Mouse (Mus musculus): ENCODE measurements around the gene Reep1. TPM values are rescaled to one million over a fixed set of nuclear protein-coding genes. Genes with fewer than 3 reads are reported as not detected.

Gene Reep1
- total RNA-seq (2021) = 10 to 100 TPM; 84.9 to 85.6 TPM
- long read RNA-seq, experiment 1, transcript Reep1-201 (7 exons, 3,924 nt) = major isoform, 104 of 114 reads
- long read RNA-seq, experiment 1, partial matches to known transcripts = 10 of 114 reads
- long read RNA-seq, experiment 1, other reads (novel, unspliced or antisense) = 0 of 114 reads
- long read RNA-seq, experiment 2, transcript Reep1-201 (7 exons, 3,924 nt) = major isoform, 77 of 89 reads
- long read RNA-seq, experiment 2, partial matches to known transcripts = 11 of 89 reads
- long read RNA-seq, experiment 2, other reads (novel, unspliced or antisense) = 1 of 89 reads

DNA sequence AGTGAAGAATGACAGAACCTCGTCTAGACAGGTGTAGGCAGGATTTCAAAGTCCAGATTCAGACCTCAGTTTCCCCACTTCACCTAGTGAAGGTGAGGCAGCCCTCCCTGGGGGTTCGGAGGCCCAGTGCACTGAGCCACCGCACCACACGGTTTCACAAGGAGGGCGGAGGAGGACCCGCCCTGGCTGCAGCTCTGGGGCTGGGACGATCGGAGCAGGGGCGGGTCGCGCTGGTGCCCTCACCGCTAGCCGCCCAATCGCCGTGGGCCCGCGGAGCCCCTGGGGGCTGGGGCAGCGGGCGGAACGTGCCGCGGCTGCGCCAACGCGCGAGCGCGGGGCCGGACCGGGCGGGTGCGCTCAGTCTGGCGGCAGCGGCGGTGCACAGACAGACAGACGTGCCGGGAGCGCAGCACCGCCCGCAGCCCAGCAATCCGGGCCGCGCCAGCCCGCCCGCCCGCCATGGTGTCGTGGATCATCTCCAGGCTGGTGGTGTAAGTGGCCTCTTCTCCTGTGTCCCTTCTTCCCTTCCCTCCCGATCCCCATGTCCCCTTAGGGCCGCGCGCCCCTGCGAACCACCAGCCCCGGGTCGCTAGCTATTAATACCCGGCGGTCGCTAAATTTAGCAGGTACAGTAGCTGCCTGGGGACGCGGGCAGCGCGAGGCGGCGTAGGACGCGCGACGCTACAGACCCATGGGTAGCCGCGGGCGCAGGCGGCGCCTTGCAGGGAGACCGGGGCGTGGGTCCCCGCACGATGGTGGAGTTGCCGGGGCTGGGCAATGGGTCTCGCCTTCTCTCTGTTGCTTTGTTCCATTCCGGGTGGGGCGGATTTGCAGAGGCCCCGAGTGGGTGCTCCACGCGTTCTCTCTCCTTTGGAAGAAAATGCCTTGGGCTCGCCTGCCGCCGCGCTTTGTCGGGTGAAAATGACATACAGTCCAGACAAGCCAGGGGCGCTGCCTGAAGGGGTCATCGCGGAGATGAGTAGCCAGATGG lies at the start of gene Reep1:
Reep1 (plus strand) TSS at position 51 of the 991 bp plus-strand sequence.
- peak; percentile 53 to 70 for DNase-seq (ENCODE audit: low spot score in 2 of 2)

DNA sequence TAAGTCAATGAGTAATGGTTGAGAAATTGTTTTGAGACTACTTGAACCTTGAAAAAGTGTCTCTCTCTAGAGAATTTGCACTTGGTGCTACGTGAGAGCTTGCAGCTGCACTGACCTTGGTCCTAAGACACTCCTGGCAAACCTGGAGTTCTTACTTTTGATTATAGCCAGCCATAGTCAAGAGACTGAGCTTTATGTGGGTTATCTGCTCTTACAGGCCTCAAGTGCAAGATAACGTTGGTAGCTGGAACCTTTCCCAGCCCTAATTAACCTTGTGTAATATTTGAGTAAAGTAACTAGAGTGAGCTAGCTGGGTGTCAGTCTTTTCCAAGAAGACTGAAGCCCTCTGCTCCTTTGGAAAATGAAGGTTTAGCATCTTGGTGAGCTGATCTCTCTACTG lies 49.1 kb upstream of the Reep1 start:
- no peak for DNase-seq (ENCODE audit: low spot score in 2 of 2)

DNA sequence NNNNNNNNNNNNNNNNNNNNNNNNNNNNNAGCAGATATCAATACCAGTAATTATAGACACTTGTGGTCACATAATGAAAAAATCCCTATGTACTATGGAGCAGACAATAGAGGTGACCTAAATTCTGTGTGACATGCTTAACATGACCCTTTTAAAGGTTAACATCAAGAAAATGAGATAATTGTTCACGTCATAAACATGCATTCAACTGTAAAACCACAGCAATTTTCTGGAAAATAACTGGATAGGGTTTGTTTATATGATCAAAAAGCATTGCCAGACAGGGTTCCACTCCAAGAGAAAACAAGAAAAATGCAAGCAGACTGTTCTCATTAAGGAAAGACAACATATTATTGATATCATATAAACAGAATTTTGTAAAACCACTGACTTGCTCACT lies 42.9 kb upstream of the Reep1 start:
- no peak for DNase-seq (ENCODE audit: low spot score in 2 of 2)

DNA sequence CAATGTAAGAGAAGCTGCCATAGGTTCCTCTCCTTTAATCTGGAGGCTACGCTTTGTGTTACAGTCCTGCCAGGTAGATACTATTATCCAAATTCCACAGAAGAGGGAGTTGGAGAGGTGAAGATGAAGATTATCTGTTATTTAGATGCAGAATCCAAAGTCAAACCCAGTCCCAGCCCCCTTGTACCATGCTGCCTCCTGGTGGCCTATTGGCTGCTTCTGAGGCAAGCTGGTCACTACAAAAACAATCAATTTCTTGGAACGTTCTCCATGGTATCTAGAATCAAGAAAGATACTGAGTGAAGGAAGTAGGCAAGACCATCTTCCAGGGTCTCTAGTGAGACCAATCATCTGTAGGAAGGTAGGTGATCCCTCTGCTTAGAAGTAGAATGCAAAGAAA lies 34.2 kb upstream of the Reep1 start:
- no peak for DNase-seq (ENCODE audit: low spot score in 2 of 2)

DNA sequence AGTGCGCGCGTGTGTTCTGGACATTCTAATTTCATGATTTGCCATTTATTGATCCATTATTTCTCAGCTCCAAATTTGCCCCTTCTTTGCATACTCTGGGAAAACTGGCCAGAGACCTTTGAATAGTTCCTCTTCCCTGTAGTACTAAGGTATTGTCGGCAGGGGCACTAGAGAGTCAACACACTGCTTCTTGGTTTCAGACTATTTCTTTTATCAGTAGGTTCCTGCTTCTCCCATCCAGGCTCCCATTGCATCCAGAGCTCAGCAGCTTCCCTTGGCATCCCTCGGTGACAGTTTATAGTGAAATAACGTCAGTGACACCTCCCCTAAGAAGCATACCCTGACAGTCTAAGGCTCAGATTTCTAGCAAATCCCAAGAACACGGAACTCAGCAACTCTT lies 28.5 kb upstream of the Reep1 start:
- DNase-seq (ENCODE audit: low spot score in 2 of 2) = no peak

DNA sequence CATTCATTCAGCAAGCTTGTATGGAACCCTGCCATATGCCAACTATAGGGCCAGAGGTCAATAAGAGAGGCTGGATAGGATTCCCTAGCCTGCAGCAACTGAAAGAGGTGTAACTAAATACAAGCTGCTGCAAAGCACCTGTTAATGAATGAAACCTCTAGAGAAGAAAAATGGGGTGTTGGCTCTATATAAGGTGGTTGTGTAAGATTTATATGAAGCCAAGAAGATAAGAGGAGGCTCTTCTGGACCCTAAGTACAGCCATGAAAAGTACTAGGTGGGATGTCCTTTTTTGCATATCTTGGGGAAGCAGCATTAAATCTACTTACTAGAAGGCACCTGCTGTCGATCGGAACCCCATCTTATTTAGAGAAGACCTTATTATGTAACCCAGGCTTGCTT lies 12.2 kb upstream of the Reep1 start:
- no peak for DNase-seq (ENCODE audit: low spot score in 2 of 2)

DNA sequence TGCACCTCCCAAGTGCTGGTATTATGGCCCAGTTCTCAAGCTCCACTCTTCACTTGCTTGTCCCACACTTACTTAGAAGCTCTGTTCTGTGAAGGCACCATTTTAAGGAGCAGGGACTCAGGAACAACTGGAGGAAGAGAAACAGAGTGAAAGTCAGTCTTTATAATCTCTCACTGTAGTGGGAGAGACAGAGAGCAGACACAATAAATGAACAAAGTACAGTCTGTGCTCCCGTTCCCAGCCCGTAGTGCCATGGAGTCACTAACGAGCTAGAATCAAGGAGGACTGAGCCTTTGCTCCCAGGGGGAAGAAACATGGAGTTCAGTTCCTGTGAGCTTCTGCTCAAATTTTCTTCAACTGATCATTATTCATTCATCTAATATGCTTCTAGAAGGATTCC lies 11.8 kb upstream of the Reep1 start:
- DNase-seq (ENCODE audit: low spot score in 2 of 2) = no peak

DNA sequence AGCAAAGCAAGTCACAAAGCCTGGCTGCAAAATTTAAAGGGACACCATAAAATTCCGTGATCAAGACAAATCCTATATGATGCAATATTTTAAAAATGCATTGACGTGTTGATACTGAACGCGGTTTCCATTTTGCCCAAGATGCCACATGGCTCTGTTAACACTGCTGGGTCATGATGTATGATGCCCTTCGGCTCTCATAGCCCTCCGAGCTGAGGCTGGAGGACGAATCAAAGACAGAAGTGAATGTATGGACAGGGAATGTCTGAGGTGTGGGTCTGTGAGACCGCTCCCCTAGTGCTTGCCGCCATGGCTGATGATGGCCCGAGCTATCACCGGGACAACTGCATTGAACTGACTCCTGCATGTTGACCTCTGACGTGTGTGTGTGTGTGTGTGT lies 490 bp upstream of the Reep1 start:
- no peak for DNase-seq (ENCODE audit: low spot score in 2 of 2)

DNA sequence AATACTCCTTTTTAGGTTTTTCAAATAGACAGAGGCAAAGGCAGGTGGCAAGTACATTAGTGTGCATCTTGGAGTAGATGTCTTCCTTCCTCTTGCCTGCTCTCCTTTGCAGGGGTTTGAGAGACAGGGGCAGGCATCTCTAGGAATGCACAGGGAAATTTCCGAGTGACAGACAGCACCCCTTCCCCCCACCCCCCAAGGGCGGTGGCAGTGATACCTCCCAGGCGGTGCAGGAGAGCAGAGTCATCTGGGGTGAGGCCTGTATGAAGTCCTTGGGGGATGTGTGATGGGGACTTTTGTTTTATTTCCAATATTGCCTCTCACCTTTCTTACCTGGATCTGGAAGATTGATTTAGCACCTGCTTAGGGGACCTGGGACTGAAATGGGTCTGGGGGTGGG lies 1.2 kb downstream of the Reep1 start:
- no peak for DNase-seq (ENCODE audit: low spot score in 2 of 2)

DNA sequence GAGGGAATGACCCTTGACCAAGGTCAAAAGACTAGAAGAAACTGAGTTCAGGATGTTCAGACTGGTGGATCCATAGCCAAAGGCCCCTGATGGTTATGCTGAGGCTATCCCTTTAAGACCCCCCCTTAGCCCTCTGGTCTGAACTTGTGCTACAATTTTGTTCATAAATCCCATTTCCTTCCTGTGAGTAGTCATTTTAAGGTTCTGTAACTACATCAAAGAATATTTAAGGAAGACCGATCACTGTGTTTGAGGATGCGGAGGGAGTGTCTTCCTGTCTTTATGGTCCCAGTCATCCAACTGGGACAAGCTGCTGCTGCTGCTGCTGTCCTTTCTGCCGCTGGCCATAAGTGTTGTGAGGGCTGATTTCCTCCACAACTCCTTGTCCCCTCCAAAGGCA lies 3.0 kb downstream of the Reep1 start:
- DNase-seq (ENCODE audit: low spot score in 2 of 2) = no peak

DNA sequence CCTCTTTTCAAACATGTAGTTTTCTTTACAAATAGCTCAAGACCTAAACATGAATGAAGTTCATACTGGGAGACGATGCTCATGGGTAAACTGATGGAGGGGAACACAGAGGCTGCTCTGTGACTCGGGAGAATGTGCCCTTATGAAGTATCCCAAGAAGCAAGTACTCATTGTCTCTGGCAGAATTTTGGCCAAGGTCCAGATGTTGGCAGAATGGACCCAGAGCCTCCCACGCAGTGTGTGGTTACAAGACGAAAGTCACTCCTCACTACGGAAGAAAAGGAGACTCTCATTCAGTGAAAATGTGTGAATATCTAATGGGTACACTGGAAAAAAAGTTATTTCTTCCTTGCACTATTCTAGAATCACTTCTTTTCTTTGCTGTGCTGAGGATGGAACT lies 3.8 kb downstream of the Reep1 start:
- DNase-seq (ENCODE audit: low spot score in 2 of 2) = no peak

DNA sequence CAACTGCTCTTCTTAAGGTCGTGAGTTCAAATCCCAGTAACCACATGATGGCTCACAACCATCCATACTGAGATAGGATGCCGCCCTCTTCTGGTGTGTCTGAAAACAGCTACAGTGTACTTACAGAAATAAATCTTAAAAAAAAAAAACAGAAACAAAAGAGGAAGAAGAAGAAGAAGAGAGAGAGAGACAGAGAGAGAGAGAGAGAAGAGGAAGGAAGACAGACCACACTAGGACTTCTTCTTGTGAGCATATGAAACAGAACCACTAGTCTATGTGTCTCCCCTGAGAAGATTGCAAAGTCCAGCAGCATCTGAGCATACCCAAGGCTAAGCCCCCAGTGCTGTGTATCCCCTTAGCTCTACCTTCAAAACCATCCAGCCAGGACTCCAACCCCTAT lies 6.2 kb downstream of the Reep1 start:
- DNase-seq (ENCODE audit: low spot score in 2 of 2) = no peak

DNA sequence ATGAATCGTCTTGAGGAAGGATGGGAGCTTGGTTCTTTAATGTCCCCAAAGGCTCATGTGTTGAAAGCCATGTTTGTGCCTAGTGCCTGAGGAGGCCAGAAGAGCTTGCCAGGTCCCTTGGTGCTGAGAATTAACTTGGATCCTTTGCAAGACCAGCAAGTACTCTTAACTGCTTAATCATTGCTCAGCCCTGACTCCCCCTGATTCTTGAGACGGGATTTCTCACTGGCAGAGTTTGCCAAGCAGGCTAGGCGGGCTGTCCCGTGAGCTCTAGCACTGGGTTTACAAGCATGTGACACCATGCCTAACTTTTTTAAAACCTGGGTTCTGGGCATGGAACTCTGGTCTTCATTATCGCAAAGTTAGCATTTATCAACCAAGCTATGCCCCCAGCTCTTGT lies 7.6 kb downstream of the Reep1 start:
- no peak for DNase-seq (ENCODE audit: low spot score in 2 of 2)

DNA sequence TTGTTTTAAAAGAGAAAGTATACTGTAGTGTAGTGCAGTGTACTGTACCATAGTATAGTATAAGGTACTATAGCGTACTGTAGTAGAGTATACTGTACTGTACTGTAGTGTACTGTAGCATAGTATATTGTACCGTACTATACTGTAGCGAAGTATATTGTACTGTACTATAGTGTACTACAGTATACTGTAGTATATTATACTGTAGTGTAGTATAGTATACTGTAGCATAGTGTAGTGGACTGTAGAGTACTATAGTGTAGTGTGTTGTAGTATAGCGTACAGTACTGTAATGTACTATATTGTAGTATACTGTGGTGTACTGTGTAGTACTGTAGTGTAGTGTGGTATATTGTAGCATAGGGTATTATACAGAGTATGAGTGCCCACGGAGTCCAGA lies 9.1 kb downstream of the Reep1 start:
- no peak for DNase-seq (ENCODE audit: low spot score in 2 of 2)

DNA sequence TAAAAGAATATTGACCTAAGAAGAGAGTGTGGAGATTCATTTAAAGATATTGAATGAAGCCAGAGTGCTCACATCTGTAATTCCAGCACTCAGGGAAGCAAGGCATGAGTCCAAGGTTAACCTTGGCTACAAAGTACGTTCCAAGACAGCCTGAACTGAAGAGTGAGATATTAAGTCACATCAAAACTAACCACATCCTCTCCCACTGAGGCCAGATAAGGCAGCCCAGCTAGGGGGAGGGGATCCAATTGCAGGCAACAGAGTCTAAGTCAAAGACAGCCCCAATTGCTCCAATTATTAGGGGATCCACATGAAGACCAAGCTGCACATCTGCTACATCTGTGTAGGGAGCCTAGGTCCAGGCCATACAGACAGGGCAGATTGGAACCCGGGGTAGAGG lies 11.0 kb downstream of the Reep1 start:
- DNase-seq (ENCODE audit: low spot score in 2 of 2) = no peak

DNA sequence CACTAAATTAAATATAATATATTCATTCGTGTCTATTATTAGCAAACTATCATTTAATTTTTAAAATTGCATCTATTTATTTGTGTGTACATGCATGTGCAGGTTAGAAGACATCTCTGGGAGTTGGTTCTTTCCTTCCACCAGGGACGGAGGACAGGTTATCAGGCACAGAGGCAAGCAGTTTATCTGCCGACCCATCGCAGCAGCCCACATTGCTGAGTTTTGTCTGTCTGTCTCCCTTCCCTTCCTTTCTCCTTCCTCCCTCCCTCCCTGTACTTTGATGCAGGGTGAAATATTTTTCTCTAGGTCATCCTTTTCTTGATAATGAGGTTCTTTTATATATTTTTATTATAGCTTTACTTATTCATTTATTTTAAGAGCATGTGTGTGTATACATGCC lies 11.9 kb downstream of the Reep1 start:
- DNase-seq (ENCODE audit: low spot score in 2 of 2) = no peak

DNA sequence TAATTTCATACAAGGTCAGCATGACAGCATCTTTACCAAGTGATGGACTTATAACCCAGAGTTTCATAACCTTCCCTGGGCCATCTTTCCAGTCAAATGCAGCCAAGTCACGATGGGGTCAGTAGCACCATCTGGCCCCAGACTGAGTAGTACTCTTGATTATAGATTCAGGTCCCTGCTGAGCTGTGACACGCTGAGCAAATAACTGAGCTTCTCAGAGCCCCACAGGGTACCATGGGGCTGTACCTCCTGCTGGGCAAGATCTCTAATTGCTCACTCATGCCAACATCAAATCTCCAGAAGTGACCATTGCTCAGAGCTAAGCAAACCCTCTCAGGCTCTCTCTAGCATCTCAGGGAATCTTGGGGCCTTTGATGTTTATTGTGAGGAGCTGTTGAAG lies 15.6 kb downstream of the Reep1 start:
- DNase-seq (ENCODE audit: low spot score in 2 of 2) = no peak

DNA sequence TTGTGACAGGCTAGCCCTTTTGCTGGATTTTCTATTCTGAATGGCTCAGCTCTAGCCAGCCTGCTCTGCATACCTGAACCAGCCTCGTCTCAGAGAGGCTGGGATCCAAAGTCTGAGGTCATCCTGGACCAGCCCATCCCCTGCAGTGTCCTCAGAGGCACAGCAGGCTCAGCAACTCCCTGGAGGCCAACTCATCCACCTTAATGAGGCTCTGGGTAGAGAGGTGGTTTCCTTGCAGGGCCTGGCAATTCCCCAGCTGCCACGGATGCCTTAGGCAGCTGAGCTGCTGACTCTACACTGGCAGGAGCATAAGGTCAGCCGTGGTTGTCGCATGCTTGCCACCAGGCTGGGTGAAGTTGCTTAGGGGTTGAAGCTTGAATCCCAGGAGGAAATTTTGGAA lies 16.2 kb downstream of the Reep1 start:
- DNase-seq (ENCODE audit: low spot score in 2 of 2) = no peak

DNA sequence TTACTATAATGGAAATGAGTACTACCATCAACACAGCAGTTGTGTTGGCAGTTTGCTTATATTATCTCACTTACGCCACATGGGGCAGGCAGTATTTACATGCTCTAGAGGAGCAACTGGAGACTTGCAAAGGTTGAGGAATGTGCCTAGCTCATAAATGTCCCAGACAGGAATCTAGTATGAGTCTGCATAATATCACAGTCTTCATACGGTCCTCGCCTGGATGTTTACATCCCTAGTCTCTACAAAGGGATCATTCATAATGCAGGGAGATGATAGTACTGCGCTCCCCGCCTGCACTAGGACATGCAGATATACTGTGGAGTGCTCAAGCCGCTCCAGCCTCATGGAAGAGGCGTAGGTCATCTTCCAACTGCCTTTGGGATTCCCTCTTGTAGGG lies 19.3 kb downstream of the Reep1 start:
- DNase-seq (ENCODE audit: low spot score in 2 of 2) = no peak

DNA sequence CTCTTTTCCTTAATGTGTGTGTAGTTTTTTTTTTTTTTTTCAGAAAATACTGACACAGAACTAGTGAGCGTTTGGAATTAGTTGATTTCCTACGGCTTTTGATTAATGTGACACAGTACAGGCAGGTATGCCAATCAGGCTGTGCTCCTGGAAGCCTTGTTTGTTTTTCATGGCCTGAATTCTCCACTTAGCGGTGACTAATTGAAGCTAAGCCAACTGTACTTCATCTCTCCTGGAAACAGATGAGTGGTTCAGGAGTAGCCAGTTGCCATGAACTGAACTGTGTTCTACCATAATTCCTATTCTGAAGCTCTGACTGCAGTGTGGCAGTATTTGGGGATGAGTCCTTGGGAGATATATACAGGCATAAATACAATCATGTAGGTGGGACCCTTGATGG lies 20.9 kb downstream of the Reep1 start:
- DNase-seq (ENCODE audit: low spot score in 2 of 2) = no peak

DNA sequence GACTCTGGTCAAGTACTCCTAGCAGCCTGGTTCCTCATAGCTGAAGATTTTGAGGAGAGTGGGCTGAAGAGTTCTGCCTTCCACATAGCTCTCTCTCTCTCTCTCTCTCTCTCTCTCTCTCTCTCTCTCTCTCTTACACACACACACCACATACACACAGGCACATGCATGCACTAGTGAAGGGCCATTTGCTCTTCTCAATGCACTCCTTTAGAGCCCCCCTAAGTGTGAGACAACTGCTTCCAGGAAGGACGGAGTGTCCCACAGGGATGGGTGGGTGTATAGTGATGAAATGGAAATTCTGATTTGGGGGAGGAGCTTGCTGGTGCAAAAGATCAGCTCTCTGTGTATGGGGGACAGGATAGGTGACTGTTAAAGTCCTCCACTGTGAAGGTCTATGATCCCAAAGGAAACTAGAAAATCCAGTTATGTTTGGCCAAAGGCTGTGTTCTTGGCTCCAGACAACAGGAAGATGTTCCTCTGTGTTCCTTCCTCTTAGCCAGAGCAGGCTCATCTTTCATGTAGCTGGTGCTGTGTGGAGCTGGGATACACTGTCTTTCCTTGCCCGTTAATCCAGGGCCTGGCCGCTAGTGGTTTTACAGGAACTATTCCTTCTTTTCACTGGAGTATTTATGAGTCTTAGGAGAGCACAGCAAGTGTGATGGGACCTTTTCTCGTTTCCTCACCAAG lies 27.7 kb downstream of the Reep1 start:
- no peak for DNase-seq (ENCODE audit: low spot score in 2 of 2)

DNA sequence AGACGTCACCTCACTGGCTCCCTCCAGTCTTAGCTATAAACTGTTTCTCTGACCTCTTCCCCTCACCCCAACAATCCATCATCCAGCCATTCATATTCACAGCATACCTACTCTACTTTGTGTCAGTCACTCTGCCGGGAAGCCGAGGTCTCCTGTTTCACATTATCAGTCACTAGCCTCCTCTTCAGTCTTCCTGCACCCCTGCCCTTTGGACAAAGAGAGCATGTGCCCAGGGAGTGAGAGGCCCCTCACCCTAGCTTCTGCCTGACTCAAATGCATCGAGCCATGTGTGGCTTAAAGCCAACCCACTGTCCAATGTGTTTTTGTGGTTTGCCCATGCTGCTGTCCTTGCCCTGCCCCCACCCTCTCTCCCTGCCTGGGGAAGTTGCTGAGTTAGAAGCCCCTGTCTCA lies 28.2 kb downstream of the Reep1 start:
- DNase-seq (ENCODE audit: low spot score in 2 of 2) = no peak
